ENCODE assay signal across 8 mouse cellular contexts in the genomic region with DNA sequence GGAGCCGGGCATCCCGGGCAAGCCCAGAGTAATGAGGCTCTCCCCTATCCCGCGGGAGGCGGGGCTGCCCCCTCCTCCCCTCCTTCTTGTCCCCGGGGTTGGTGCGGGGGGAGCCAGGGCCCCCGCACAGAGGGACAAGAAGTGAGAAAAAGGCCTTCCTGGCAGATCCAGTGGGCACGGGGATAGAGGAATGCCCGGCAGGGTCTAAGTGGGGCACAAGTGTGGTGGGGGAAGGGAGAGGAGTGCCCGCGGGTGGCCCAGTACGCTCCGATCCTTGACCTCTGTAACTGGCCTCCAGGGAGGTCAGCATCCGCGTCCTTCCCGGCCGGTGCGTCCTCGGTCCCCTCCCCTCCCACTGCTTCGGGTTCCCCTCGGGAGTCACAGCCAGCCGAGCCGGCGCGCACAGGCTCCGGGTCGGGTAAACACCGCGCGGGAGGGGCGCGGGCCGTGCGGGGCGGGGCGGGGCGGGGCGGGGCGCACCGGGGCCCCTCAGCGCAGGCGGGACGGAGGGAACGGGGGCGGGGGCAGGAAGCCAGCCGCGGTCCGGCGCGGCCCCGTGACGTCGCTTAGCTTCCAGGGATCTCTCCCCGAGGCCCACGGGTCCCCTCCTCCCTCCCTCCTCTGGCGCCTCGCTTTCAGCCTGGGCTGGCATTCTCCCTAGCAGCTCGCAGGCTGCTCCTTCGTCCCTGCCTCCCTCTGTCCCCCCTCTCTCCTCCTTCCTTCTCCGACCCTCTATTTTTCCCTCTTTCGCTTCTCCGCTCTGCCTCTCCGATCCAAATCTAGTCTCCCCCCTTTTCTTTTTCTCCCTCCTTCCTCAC. TPM values are rescaled to one million over a fixed set of nuclear protein-coding genes. Genes with fewer than 3 reads are reported as not detected.
DNase-seq lines count a peak whose midpoint lies in the region; ATAC-seq and TF ChIP-seq lines count a peak whose summit lies in the region.

TSS of gene Camk2n1 (plus strand) at position 562 of the 818 bp plus-strand sequence.

- ATAC-seq in hindbrain, embryonic 12.5 days (ENCODE audit: low FRiP score) = peak; percentile 82
- peak; percentile 75 for ATAC-seq in lung, embryonic 14.5 days (ENCODE audit: insufficient read depth)

- no peaks in the 10 kb centered on the region for H3K36me3 ChIP-seq in hindbrain, embryonic 12.5 days
- H3K36me3 ChIP-seq in lung, embryonic 14.5 days (ENCODE audit: insufficient read depth) = no peaks in the 10 kb centered on the region

- under 1% methylated on average over 50 of the region's 64 CpGs for WGBS in hindbrain, embryonic 12.5 days
- under 1% methylated on average over 48 of the region's 64 CpGs for WGBS in lung, embryonic 14.5 days
- WGBS in olfactory bulb, adult 2 months = under 1% methylated on average over 49 of the region's 64 CpGs

- peaks cover 26% of the 10 kb centered on the region; the same call in 1 of the 2 replicates for H3K27me3 ChIP-seq in hindbrain, embryonic 12.5 days
- H3K27me3 ChIP-seq in lung, embryonic 14.5 days (ENCODE audit: insufficient read depth, low read length) = peaks cover 20% of the 10 kb centered on the region

- peaks cover 48% of the 10 kb centered on the region for H3K4me1 ChIP-seq in hindbrain, embryonic 12.5 days
- no peaks in the 10 kb centered on the region; the same call in 1 of the 2 replicates for H3K4me1 ChIP-seq in lung, embryonic 14.5 days (ENCODE audit: insufficient read depth)
- H3K4me1 ChIP-seq in olfactory bulb, adult 2 months (ENCODE audit: control insufficient read depth, insufficient read depth, low read length) = peaks cover 25% of the 10 kb centered on the region

- peak; percentile 32; the same call in 1 of the 2 replicates for TF ChIP-seq POLR2A in olfactory bulb, adult 2 months (IDR thresholded peaks at IDR 0.05; ENCODE audit: insufficient read depth, low read depth, low read length)

- no peaks in the 10 kb centered on the region for H3K9me3 ChIP-seq in hindbrain, embryonic 12.5 days (replicated peaks)
- H3K9me3 ChIP-seq in lung, embryonic 14.5 days (ENCODE audit: low read depth, low read length) = no peaks in the 10 kb centered on the region

- H3K4me3 ChIP-seq in hindbrain, embryonic 12.5 days = peak within 1 kb of the TSS; percentile 86
- H3K4me3 ChIP-seq in lung, embryonic 14.5 days (ENCODE audit: low read depth, low read length) = peak within 1 kb of the TSS; percentile 79
- peak within 1 kb of the TSS; percentile 99 for H3K4me3 ChIP-seq in olfactory bulb, adult 2 months (ENCODE audit: insufficient read depth, low read depth, low read length)

- H3K9ac ChIP-seq in hindbrain, embryonic 12.5 days = peak within 1 kb of the TSS; percentile 86
- peak within 1 kb of the TSS; percentile 77 for H3K9ac ChIP-seq in lung, embryonic 14.5 days

- DNase-seq in Muller cell, postnatal 12 days (ENCODE audit: inconsistent ontology term) = peak; percentile 91
- DNase-seq in cerebellum, adult 9-11 months = peak; percentile 92
- peak; percentile 69 to 77 for DNase-seq in frontal cortex, postnatal 14 days (ENCODE audit: low spot score in 2 of 2)
- peak; percentile 80 to 82 for DNase-seq in layer of hippocampus, postnatal 10 days (ENCODE audit: low spot score in 2 of 2)
- peak; percentile 85 for DNase-seq in lung, embryonic 14.5 days
- DNase-seq in thymus, postnatal 36 days = peak; percentile 37 to 57

- H3K4me2 ChIP-seq in hindbrain, embryonic 12.5 days (replicated peaks) = peak within 1 kb of the TSS; percentile 72
- H3K4me2 ChIP-seq in lung, embryonic 14.5 days = peak within 1 kb of the TSS; percentile 94

- no peak for TF ChIP-seq CTCF in lung, embryonic 14.5 days (IDR thresholded peaks at IDR 0.05; ENCODE audit: low read depth)
- TF ChIP-seq CTCF in olfactory bulb, adult 2 months (IDR thresholded peaks at IDR 0.05; ENCODE audit: insufficient read depth, low read depth, low read length) = no peak

- H3K27ac ChIP-seq in hindbrain, embryonic 12.5 days = peak within 1 kb of the TSS; percentile 96
- peak within 1 kb of the TSS; percentile 78 for H3K27ac ChIP-seq in lung, embryonic 14.5 days (ENCODE audit: low read depth)
- H3K27ac ChIP-seq in olfactory bulb, adult 2 months (ENCODE audit: insufficient read depth, low read depth, low read length) = peak within 1 kb of the TSS; percentile 98

RNA-seq across cellular contexts. Expression of gene Camk2n1, which starts in this region (rescaled TPM):
- polyA plus RNA-seq in hindbrain, embryonic 12.5 days (2016; fragmentation: Nextera tagmentation; extraction: Ambion mirVana) = 7.9 TPM in 2 replicates
- 100 to 1,000 TPM; 161 to 168 TPM for total RNA-seq in layer of hippocampus, postnatal 10 days (2021)
- polyA plus RNA-seq in lung, embryonic 14.5 days (2014; fragmentation: Nextera tagmentation; extraction: Ambion mirVana) = 2.6 and 3.2 TPM in 2 replicates
- 114 and 206 TPM in 2 replicates for polyA plus RNA-seq in olfactory bulb, adult 2 months (2012; ENCODE audit: insufficient read depth, insufficient read length, low replicate concordance, missing spikeins)

Comparison
In these comparisons a context has a peak if more than half of its experiments do, and no peak if none do; other contexts are left out.
1. Peak in every context shown above with its lines: DNase-seq, ATAC-seq, H3K4me3 ChIP-seq and H3K27ac ChIP-seq.
2. RNA of gene Camk2n1 (polyA plus RNA-seq): 114 to 206 TPM in olfactory bulb, adult 2 months; 7.9 TPM in hindbrain, embryonic 12.5 days and 2.6 to 3.2 TPM in lung, embryonic 14.5 days; every median in the first group is over 10 times any median in the second.